Mouse (Mus musculus): ENCODE results near the gene Tet3. TPM values are rescaled to one million over a fixed set of nuclear protein-coding genes. Genes with fewer than 3 reads are reported as not detected.

Gene Tet3
- polyA plus RNA-seq, 1 experiment from 2014 or later = 67.0 TPM

Small RNA genes within 50 kb of the gene (microRNA-seq; reads per million reads assigned to microRNA genes)
- gene Mir6374 = not detected

Other genes with a start within 250 kb of the Tet3 start
- gene Slc4a5, start 239.3 kb downstream of the Tet3 start, polyA plus RNA-seq (2014; fragmentation: Nextera tagmentation; extraction: Ambion mirVana) = not detected in 2 replicates
- gene Mthfd2, start 133.2 kb downstream of the Tet3 start, polyA plus RNA-seq (2014; fragmentation: Nextera tagmentation; extraction: Ambion mirVana) = 28.7 and 30.7 TPM in 2 replicates
- 22.3 and 32.2 TPM in 2 replicates for gene Mob1a, start 133.1 kb downstream of the Tet3 start, polyA plus RNA-seq (2014; fragmentation: Nextera tagmentation; extraction: Ambion mirVana)
- 57.3 and 57.5 TPM in 2 replicates for gene Bola3, start 109.9 kb downstream of the Tet3 start, polyA plus RNA-seq (2014; fragmentation: Nextera tagmentation; extraction: Ambion mirVana)
- 76.5 and 80.2 TPM in 2 replicates for gene Dguok, start 47.9 kb upstream of the Tet3 start, polyA plus RNA-seq (2014; fragmentation: Nextera tagmentation; extraction: Ambion mirVana)
- 0.80 and 1.1 TPM in 2 replicates for gene Actg2, start 77.2 kb upstream of the Tet3 start, polyA plus RNA-seq (2014; fragmentation: Nextera tagmentation; extraction: Ambion mirVana)
- gene Stambp, start 113.6 kb upstream of the Tet3 start, polyA plus RNA-seq (2014; fragmentation: Nextera tagmentation; extraction: Ambion mirVana) = 61.0 and 70.1 TPM in 2 replicates
- gene Clec4f, start 197.1 kb upstream of the Tet3 start, polyA plus RNA-seq (2014; fragmentation: Nextera tagmentation; extraction: Ambion mirVana) = 0.08 TPM in 1 of 2 replicates, not detected in the other
- gene Cd207, start 218.8 kb upstream of the Tet3 start, polyA plus RNA-seq (2014; fragmentation: Nextera tagmentation; extraction: Ambion mirVana) = not detected in 2 replicates